In the genomic region with DNA sequence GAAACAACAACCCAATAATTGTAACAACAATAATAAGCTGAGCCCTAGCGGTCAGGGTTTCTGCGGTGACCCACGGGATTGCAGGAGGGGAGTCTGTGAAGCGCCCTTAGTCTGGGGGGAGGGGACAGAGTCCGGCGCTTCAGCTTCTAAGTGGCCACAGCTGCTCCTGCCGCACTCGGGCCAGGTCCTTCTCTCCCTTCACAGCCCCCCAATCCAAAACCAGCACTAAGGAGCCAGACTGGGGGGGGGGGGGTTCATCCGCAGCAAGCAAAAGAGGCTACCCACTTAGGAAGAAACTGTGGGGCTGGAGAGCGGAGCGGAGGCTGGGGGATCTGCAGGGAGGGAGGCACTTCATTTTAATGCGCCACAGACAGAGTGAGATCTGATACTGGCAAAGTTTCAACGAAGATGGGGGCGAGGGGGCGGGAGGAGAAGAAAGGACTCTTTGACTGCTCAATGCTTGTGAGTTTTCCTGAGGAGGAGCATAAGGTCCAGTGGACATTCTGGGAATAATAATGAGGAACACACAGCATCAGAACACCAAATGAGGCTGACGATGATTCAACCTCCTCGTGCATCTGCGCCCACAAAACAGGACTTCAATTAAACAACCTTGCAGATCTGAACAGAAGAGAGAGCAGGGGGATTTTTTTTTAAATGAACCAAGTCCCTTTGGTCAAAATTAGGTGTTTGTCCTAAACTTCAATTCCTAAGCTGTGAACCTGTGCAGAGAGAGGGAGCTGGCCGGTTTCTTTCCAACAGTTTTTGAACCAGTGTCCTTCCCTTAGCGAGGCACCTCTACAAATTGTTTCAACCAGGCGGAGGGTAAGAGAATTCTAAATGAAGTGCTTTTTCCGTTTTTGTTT, we compare ENCODE assay signal across 9 mouse cellular contexts.
DNase-seq lines count a peak whose midpoint lies in the region; ATAC-seq and TF ChIP-seq lines count a peak whose summit lies in the region.
"Had no signal": no experiment of that assay in that cellular context is flagged by ENCODE, and none has a peak within 500 bp of the region (broad histone marks: within the 10 kb centered on the region; RNA-seq: fewer than 3 reads in every experiment).

No protein-coding gene starts in this region.

- peak overlapping the region; percentile 52 for H3K4me3 ChIP-seq in kidney, embryonic 16.5 days (ENCODE audit: low read length)
- H3K4me3 ChIP-seq in midbrain, embryonic 13.5 days (replicated peaks), result peak overlapping the region; percentile 45
- no peak overlapping the region for H3K4me3 ChIP-seq in thymus, adult 2 months (ENCODE audit: control insufficient read depth, insufficient read depth, low read length)

- peak; percentile 88 for ATAC-seq in kidney, embryonic 16.5 days (ENCODE audit: low FRiP score, low TSS enrichment)
- peak; percentile 94 for ATAC-seq in midbrain, embryonic 13.5 days

- H3K36me3 ChIP-seq in kidney, embryonic 16.5 days (ENCODE audit: insufficient read depth, low read length), result no peaks in the 10 kb centered on the region
- no peaks in the 10 kb centered on the region for H3K36me3 ChIP-seq in midbrain, embryonic 13.5 days
- no peaks in the 10 kb centered on the region for H3K36me3 ChIP-seq in thymus, adult 2 months (ENCODE audit: control insufficient read depth, insufficient read depth, low read length)

- peak overlapping the region; percentile 58 for H3K9ac ChIP-seq in kidney, embryonic 16.5 days (replicated peaks; ENCODE audit: low read length)
- H3K9ac ChIP-seq in midbrain, embryonic 13.5 days (replicated peaks), result peak overlapping the region; percentile 64

- no peak for TF ChIP-seq CTCF in thymus, adult 2 months (IDR thresholded peaks at IDR 0.05; ENCODE audit: borderline replicate concordance, control insufficient read depth, extremely low read depth, insufficient read depth, low read length, poor library complexity)

- H3K9me3 ChIP-seq in kidney, embryonic 16.5 days (ENCODE audit: low read length), result no peaks in the 10 kb centered on the region
- no peaks in the 10 kb centered on the region for H3K9me3 ChIP-seq in midbrain, embryonic 13.5 days

- WGBS in kidney, embryonic 16.5 days, result 3% methylated on average over 22 of the region's 22 CpGs
- under 1% methylated on average over 22 of the region's 22 CpGs for WGBS in midbrain, embryonic 13.5 days
- WGBS in thymus, adult 2 months, result 9% methylated on average over 22 of the region's 22 CpGs

- TF ChIP-seq POLR2A in thymus, adult 2 months (IDR thresholded peaks at IDR 0.05; ENCODE audit: control insufficient read depth, extremely low read depth, insufficient read depth, low read length, poor library complexity), result no peak

- H3K4me2 ChIP-seq in kidney, embryonic 16.5 days (replicated peaks; ENCODE audit: low read depth, low read length), result peak overlapping the region; percentile 78
- peak overlapping the region; percentile 66 for H3K4me2 ChIP-seq in midbrain, embryonic 13.5 days (replicated peaks)

- DNase-seq in kidney, adult 18-20 months, result no peak
- peak; percentile 15 to 35 for DNase-seq in cerebellum, postnatal 25 days
- DNase-seq in frontal cortex, postnatal 14 days (ENCODE audit: low spot score in 2 of 2), result peak; percentile 51 to 73
- DNase-seq in left cerebral cortex, adult 18-20 months (ENCODE audit: low spot score in 2 of 2), result peak; percentile 36 to 59
- peak; percentile 56 for DNase-seq in testis, postnatal 10 days (ENCODE audit: low spot score)
- no peak for DNase-seq in thymus, adult 2 months

- 0 out of 2 replicates have a peak overlapping the region, but pooled peaks have one; percentile 34 for H3K27ac ChIP-seq in kidney, embryonic 16.5 days (ENCODE audit: low read length)
- H3K27ac ChIP-seq in midbrain, embryonic 13.5 days, result peak overlapping the region; percentile 93
- H3K27ac ChIP-seq in thymus, adult 2 months (ENCODE audit: control insufficient read depth, insufficient read depth, low read length), result no peak overlapping the region
- H3K27ac ChIP-seq: macrophage had no signal

- H3K27me3 ChIP-seq in kidney, embryonic 16.5 days (ENCODE audit: insufficient read depth, low read length), result no peaks in the 10 kb centered on the region
- H3K27me3 ChIP-seq in midbrain, embryonic 13.5 days, result no peaks in the 10 kb centered on the region
- no peaks in the 10 kb centered on the region for H3K27me3 ChIP-seq in thymus, adult 2 months (ENCODE audit: control insufficient read depth, insufficient read depth, low read length)

- H3K4me1 ChIP-seq in kidney, embryonic 16.5 days (ENCODE audit: insufficient read depth, low read length), result peaks cover 21% of the 10 kb centered on the region
- peaks cover 41% of the 10 kb centered on the region for H3K4me1 ChIP-seq in midbrain, embryonic 13.5 days (replicated peaks)
- H3K4me1 ChIP-seq in thymus, adult 2 months (replicated peaks; ENCODE audit: control insufficient read depth, insufficient read depth, low read length), result no peaks in the 10 kb centered on the region

Comparison
In these comparisons a context has a peak if more than half of its experiments do, and no peak if none do; other contexts are left out.
1. DNase-seq: peak in cerebellum, postnatal 25 days (2 of 2), frontal cortex, postnatal 14 days (2 of 2), left cerebral cortex, adult 18-20 months (2 of 2) and testis, postnatal 10 days (single experiment); none in kidney, adult 18-20 months (single experiment) and thymus, adult 2 months (single experiment).